Mouse (Mus musculus): ENCODE results near the gene Pdcd6ip.
"Not testable (repeated sequence)": the region's sequence is repeated elsewhere in the genome, so short reads cannot be mapped to it uniquely, and the experiment has no call there.

The Pdcd6ip gene

DNA sequence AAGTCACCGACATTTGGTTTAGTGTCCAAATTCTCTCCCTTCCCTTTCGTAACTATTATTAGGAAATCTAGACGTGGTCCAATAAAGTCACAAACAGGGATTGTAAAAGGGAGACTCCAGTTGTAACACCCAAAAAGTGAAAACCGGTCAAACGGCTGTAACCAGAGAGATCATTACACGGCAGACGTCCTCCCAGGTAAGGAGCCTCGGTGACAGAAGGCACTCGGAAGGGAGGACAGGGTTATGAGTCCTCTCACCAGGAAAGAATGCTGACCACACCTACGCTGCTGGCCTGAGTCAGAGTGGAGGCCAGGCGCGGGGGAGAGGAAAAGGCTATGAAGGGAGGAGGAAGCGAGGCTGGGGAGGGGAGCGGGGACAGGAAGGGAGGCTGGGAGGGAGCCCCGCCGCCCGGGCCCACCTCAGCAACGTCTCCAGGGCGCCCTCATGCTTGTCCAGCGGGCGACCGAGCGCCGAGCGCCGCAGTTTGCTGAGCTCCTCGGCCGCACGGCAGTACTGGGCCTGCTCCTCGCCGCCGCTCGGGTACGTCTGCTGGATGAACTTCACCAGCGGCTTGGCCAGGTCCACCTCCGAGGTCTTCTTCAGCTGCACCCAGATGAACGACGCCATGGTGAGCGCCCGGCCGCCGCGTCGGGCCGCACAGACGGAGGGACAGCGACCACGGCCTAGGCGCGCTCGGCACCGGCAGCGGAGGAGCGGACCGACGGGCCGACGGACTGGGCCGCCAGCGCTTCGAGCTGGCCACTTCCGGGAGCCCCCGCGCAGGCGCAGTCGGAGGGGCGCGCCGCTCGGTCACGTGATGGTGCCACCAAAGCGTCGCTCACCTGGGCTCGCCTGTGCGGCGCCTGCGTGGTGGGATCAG lies at the start of gene Pdcd6ip:
Gene Pdcd6ip (minus strand): TSS at position 779 of the 880 bp plus-strand sequence.
- DNase-seq = peak; percentile 92 to 97

DNA sequence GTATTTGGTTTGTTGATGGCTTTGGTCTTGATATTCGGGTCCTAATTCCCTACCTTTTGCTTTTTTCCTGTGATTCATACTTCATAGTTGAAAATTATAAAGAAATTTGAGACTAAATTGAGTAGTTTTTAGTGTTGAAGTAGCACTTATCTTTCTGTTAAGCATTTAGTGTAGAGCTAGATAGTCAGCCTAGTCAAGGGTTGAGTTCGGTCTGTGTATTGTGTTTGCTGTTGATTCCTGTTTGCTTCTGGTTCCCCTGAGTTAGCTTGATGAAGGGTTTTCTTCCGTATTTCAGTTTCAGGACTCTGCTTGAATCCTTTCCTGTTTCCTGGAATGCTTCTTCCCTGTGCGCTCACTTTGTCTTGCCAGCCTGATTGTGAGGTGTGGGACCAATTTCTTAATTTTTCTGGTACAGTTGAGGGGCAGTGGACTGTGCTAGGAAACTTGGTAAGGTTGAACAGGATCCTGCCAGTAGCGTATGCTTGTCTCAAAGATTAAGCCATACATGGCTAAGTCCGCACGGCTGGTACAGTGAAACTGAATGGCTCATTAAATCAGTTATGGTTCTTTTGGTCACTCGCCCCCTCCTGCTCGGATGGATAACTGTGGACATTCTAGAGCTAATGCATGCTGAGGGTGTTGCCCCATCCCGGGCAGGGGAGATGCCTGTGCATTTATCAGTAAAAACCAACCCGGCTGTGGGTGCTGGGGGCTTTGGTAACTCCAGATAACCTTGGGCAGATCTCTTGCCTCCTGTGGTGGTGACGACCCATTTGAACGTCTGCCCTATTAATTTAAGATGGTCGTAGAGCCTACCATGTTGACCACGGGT lies 48.0 kb upstream of the Pdcd6ip start:
- DNase-seq = no peak

DNA sequence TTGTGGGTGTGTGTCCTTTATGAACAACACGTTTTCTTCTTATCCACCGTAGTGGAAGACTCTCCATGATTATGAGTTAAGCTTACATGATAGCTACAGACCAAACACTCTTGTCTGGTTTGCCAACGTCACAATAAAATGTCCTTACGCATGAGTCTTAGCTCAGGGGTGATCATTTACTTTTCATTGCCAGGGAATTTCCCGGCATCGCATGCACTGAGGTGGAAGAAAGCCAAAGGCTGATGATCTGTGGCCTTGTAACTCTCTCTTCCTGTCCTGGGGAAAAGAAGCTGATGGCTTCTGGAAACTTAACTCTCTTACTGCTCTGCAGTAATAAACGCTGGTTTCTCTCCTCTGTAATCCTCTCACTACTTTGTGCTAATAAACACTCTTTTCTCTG lies 41.3 kb upstream of the Pdcd6ip start:
- no peak for DNase-seq

DNA sequence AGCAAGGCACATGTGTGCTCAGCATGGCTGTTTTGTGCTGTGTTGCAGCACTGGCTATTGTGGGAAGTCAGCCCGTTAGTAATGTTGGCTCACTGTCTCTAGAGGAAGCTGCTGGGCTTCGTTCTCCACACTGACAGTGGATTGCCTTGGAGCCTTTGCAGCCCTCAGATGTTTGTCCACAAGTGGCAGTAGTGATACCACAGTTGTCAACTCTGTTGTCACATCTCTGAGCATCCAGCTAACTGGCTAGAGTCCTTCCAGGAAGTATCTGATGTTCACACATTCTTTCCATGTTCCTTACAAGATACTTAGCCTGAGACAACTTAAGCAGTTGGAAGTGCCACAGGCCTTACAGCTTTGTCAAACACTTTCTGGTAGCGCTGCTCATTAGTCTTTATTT lies 35.2 kb upstream of the Pdcd6ip start:
- no peak for DNase-seq

DNA sequence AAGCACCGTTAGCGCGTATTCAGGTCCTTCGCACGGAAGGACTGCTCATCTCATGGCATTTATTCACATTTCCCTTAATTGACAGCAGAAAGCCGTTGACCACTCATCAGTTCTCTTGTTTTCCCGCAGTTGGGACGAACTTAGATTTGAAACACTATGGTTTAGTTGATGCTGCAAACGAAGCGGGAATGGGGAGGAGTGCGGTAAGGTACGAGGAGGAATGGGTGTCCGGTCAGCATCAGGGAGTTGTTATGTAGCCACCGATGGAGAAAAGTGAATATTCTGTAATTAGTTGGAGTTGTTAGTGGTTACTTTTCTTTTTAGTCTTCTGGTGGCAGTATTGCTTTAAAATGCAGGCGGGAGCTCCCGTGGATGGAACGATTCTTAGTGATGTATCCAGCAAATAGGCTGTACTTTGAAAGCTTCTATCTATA lies 34.3 kb upstream of the Pdcd6ip start:
- DNase-seq = peak; percentile 34 to 39

DNA sequence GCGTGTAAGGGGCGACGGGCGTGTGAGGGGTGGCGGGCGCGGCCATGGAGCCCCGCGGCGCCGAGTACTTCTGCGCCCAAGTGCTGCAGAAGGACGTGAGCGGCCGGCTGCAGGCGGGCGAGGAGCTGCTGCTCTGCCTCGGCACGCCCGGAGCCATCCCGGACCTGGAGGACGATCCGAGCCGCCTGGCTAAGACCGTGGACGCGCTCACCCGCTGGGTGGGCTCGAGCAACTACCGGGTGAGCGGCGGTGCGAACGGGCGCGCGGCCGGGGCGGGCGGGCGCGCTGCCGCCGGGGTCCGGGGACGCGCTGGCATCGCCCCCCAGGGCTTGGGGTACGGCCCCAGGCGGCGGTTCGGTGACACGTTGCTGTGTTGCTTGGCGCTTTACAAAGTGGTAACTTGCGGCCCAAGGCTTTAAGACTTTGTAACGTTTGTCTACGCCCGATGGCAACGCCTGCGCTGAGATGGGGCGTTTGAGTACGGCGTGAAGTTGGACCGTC lies 33.6 kb upstream of the Pdcd6ip start:
- peak; percentile 43 to 61 for DNase-seq

DNA sequence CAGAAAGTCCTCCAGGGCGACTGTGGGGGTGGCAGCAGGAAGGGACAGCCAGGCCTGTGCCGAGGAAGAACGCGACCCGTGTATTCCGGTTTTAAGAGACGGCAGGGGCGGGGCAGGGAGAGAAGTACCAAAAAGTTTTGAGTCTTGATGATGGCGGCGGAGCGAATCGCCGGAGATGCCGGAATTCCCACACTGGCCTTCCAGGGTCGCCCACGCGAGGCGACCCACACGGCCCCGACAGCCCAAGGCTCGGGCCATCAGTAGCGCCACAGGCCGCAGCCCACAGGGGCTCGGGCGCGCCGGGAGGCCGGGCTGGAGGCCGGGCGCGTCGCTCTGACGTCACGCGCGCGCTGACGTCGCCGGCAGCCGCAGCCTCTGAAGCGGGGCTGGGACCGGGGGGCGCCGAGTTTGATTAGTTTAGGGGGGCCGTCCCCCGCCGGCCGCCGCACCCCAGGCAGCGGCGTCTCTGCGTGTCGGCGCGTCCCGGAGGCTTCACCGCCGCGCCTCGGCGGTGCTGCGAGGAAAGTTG lies 33.1 kb upstream of the Pdcd6ip start, which contains the start of gene Clasp2:
Gene Clasp2 (plus strand): TSS at position 366 of the 529 bp plus-strand sequence.
- peak; percentile 53 to 80 for DNase-seq

DNA sequence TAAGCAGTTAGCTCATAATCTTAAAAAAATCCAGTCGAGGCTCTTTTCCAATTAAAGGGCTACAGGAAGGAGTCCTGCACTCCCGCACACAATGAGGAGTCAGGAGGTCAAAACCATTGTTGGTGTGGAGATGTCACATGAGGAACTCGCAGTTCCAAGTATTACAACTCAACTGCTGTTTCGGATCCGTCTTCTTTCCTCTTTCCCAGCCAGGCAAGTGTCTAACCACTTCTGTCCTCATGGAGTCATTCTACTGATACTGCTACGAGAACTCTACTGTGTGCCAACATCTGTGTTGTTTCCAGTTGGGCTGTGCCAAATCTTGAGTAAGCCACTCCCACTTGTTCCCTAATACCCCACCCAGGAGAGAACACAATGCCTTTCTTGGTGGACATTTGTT lies 30.9 kb upstream of the Pdcd6ip start:
- DNase-seq = no peak

DNA sequence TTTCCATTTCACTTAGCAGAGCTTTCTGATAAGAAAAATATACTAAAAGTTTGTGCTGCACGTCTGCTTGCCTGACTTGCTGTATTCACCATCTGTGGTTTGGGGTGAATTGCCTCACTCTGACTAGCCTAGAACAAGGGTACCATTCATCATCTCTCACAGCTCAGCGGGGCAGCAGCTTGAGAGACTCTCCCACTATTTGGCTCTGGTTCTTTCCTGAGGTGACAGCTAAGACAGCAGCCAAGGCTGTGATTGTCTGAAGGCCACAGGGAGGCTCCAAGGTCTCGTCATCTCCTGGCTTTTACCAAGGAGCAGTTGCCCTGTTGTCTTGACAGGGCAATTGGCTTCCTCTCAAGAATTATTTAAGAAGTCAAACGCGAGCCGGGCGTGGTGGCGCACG lies 30.0 kb upstream of the Pdcd6ip start:
- DNase-seq = peak in 1 of 2 experiments; percentile 20

DNA sequence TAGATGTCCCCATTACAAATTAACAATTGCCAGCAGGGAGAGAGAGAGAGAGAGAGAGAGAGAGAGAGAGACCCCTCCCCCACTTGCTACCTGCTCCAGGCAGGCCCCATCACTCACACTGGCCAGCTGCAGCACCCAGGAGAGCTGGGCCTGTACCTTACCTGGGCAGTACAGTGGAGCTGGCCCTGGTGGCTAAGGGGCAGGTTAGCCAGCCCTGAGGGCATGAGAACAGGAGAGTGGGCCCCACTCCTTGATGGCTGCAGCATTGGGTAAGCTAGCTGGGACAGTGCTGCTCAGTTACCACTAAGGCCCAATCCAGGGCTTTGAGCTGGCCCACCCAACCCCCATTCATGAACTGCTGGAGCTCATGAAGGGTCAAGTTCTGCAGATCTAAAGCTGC lies 27.9 kb upstream of the Pdcd6ip start:
- no peak for DNase-seq

DNA sequence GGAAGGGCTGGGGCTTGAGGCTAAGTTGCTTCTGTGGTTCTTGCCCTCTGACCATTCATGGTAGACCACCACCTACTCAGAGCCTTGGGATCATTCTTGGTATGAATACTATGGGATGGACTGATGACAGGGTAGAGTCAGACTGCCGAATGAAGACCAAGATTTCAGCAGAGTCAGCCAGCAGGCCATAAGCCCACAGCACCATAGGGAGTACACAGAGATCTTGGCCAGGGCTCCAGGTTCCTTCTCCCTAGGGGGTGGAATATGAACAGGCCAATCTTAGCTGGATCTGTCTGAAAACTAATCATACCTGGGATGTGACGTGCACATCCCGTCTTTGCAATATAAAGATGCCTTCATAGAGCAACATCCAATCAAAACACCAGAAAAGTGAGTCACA lies 23.5 kb upstream of the Pdcd6ip start:
- DNase-seq = no peak

DNA sequence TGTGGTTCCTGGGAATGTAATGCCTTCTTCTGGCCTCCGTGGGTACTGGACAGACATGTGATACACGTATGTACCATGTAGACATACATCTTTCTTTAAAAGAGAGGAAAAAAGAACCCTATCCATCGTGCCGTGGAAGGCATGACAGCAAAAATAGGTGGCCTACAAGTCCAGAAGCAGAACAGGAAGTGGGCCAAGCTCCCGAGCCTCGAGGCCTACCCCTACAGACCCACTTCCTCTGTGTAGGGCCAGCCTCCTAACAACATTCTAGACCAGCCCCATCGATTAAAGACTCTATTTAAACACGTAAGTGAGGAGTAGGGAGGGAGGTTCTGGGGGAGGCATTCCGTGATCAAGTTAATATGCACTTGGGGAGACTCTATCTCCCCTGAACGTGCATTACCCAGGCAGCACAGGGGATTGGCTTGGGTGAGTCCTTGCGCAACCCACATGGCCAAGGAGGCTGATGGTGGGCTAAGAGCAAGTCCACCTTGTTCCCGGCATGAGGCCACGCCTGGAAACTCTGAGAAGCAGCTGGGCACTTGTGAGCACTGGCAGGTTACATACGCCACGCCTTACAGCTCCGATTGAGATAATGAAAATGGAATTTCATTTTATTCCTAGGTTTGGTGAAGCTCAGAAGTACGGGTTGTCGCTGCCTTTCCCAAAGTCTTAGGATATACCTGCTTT lies 19.1 kb upstream of the Pdcd6ip start:
- DNase-seq = no peak

DNA sequence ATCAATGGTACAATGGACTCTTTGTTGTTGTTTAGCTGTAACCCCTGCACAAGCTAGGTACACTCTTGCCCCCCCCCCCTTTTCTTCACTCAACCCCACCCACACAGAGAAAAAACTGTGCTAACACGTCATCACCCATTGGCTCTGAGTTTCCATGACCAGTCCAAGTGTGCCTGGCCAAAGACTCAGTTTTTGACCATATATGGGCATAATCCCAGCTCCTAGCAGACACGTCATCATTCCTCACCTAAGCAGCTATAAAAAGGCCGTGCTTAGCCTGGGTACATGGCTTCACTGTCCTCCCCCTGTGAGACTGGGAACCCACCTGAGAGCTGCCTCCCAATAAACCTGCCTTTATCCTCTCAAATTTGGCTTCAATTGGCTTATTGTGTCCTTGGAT lies 18.1 kb upstream of the Pdcd6ip start:
- DNase-seq = no peak

DNA sequence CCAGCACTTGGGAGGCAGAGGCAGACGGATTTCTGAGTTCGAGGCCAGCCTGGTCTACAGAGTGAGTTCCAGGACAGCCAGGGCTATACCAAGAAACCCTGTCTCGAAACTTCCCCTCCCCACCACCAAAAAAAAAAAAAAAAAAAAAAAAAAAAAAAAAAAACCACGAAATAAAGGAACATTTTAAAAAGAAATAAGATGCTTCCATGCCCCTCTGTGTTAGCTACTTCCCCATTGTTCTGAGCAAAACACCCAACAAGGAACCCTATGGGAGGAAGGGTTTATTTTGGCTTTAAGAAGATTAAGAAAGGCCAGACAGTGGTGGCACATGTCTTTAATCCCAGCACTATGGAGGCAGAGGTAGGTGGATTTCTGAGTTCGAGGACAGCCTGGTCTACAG lies 17.6 kb upstream of the Pdcd6ip start:
- not testable (repeated sequence) for DNase-seq

DNA sequence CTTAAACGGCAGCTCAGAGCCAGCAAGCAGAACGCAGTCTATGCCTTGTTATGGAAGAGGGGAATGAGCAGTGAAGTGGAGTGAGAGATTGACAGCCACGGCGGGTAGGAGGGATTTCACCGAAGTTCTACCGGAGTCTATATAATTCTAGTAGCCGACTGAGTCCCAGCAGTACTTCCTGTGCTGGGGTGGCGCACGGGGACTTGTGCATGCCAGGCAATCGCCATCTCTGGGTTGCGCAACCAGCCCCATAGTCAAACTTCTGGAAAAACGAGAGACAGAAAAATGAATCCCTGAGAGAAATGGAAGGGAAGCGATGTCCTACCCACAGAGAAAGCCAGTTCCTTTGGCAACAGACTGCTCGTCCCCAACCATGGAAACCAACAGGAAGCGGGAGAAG lies 16.6 kb upstream of the Pdcd6ip start:
- DNase-seq = no peak

DNA sequence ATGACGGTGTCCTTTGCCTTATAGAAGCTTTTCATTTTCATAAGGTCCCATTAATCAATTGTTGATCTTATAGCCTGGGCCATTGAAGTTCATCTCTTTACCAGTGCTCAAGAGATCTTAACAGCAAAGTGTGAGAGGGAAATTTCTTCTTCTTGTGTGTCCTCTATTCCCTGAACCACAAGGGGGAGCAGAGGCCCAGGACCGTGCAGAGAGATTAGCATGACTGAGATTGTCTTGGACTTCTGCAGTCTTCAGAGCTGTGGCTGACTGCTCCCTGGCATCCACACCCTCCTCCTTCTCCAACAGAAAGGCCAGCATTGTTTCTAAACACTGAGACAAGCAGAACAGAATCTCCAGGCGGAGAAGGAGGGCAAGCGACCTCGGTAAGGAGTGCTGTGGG lies 11.0 kb upstream of the Pdcd6ip start:
- peak in 1 of 2 experiments; percentile 21 for DNase-seq

DNA sequence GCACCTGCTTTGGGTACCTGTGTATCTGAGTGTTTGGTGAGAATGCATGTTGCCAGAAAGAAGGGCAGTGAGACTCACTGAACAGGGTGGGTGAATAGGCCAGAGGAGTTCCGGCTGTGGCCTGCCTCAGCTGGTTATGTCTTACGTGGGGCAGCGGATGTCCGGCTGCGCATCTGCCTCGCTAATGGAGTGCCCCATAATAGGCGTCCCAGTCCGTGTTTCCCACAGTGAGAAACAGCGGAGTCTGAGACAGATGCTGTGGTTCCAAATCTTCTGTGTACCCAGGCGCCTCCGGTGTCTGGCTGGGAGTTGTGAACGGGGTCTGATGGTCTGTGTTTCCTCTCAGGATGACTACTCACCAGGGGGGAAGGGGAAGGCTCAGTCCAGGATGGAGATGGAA lies 2.8 kb upstream of the Pdcd6ip start:
- DNase-seq = no peak

DNA sequence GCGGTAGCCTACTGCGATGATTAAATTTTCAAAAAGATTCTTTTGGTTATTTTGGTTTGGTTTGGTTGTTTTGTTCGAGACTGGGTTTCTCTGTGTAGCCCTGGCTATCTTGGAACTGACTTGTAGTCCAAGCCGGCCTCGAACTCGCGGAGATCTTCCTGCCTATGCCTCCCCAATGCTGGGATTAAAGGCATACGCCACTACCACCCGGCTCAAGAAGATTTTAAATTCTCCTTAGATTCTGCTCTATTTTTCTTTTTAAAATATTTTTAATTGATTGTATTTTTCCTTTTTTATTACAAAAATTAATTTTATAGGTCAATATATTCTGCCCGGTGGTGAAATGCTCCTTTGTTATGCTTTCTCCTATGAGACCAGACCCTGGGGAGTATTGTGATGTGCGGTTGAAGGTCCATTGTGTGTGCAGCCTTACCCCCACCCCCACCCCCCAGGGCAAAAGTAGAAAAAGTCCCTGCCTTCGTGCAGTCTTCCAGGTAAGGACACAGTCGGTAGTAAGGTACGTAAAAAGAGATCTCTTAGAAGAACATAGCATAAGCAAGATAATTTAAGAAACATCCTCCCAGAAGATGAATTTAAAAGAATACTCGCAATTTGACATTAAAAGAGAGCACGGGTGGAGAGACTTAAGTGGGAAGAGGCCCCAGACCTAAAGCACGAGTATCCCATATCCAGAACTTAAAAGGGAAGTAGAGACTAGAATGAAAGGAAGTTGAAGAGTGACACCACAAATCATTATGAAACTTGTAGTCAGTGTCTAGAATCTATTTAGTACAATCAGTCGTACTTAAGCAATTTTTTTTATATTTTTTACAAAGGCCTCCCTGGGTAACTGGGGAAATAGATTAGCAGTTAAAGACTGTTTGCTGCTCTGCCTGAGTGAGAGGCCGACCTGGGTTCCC lies 562 bp upstream of the Pdcd6ip start:
- DNase-seq = no peak

DNA sequence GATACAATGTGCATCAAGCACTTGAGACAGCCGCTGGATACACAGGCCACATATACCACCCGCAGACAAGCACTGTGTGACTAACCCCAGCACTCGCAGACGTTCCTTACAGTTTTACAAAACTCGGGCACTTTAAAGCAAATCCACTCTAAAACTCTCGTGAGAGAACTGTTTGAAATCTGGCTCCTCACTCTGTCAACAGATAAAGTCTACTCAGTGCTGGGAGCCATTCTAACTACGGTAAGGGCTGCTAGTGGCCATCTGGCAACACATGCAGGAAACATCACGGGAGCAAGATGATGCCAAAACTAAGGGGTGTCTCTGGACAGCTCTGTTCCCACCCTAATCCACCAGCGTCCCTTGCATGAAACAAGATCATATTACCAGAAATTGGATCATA lies 1.2 kb downstream of the Pdcd6ip start:
- DNase-seq = no peak

DNA sequence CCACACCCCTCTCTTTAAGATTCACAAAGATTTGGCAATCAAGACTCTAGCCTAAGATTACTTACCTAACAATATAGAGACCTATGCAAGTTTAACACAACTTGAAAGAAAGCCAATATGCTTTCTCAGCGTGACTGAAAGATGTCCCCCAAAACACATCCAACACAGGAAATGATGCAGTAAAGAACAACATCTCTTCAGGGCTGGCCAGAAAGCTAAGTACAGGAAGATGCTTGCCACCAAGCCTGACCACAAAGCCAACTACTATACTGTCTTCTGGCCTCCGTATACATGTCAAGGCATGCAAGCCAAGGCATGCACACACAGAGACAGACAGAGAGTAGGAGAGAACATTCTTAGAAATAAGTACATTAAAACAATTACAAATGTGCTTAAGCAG lies 2.0 kb downstream of the Pdcd6ip start:
- DNase-seq = no peak

DNA sequence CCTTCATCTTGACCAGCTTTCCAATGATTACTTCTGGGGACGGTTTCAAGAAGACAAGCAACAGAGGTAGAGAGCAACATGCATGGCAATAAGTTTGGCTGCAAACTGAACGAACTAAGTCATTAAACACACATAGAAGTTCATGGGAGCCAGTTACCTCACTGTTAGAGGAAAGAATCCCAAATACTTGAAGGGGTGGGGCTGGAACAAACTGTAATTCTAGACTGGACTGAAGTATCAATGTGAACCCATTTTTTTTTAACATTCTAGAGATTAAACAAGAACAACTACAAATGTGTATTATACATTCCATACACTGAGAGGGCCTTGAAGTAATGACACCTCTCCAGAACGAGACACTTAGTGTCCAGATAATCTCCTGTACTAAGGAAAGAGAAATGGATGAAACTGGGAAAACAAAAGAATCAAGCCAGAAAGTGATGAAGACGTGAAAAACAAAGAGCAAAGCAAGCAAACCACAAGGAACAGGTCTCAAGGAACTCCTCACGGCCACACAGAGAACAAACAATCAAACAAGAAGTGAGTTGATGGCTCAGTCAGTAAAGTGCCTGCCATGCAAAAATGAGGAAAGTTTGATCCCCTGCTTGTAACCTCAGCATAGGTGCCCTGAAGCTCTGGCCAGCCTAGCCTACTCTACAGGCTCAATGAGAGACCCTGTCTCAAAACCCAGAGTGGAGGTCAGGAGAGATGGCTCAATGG lies 6.5 kb downstream of the Pdcd6ip start:
- DNase-seq = no peak

Data from cerebellum, adult 18-20 months (tissue).